ENCODE assay signal across 32 mouse cellular contexts in genomic region chr14:105057934-105058333, GRCm38 (mm10).
"Had no signal": no experiment of that assay in that cellular context is flagged by ENCODE, and none has a peak within 500 bp of the region (broad histone marks: within the 10 kb centered on the region; RNA-seq: fewer than 3 reads in every experiment).

No protein-coding gene starts in this region.

- H3K4me1 ChIP-seq: limb, embryonic 10.5 days; limb, embryonic 12.5 days; limb, embryonic 13.5 days; limb, embryonic 15.5 days; liver, embryonic 12.5 days; liver, embryonic 13.5 days; liver, embryonic 15.5 days; lung, embryonic 15.5 days; megakaryocyte, embryonic 14.5 days; midbrain, embryonic 10.5 days; midbrain, embryonic 12.5 days; midbrain, embryonic 13.5 days; midbrain, embryonic 15.5 days; neural tube, embryonic 12.5 days had no signal

- H3K9ac ChIP-seq: limb, embryonic 12.5 days; limb, embryonic 13.5 days; limb, embryonic 15.5 days; liver, embryonic 12.5 days; liver, embryonic 13.5 days; liver, embryonic 14.5 days; liver, embryonic 15.5 days; liver, postnatal 0 days; lung, embryonic 14.5 days; lung, embryonic 15.5 days; midbrain, embryonic 12.5 days; midbrain, embryonic 13.5 days; midbrain, embryonic 15.5 days; neural tube, embryonic 12.5 days had no signal

- ATAC-seq: liver, embryonic 12.5 days; liver, postnatal 0 days; lung, postnatal 0 days; midbrain, embryonic 13.5 days; midbrain, embryonic 15.5 days; midbrain, embryonic 16.5 days had no signal

- H3K27me3 ChIP-seq: limb, embryonic 12.5 days; limb, embryonic 13.5 days; limb, embryonic 15.5 days; liver, embryonic 12.5 days; liver, embryonic 13.5 days; liver, embryonic 15.5 days; lung, embryonic 15.5 days; megakaryocyte, embryonic 14.5 days; midbrain, embryonic 12.5 days; midbrain, embryonic 13.5 days; midbrain, embryonic 15.5 days; neural tube, embryonic 12.5 days had no signal

- H3K36me3 ChIP-seq: limb, embryonic 10.5 days; limb, embryonic 12.5 days; limb, embryonic 13.5 days; limb, embryonic 15.5 days; liver, embryonic 12.5 days; liver, embryonic 13.5 days; liver, embryonic 15.5 days; lung, embryonic 15.5 days; midbrain, embryonic 10.5 days; midbrain, embryonic 12.5 days; midbrain, embryonic 13.5 days; midbrain, embryonic 15.5 days; neural tube, embryonic 12.5 days had no signal

- DNase-seq: left cerebral cortex, postnatal 4 days; liver; liver, embryonic 13.5 days; liver, postnatal 0 days; lung, adult 18-20 months; lung, adult 2 months; lung, embryonic 14.5 days; lung, postnatal 10 days; lung, postnatal 14 days; lung, postnatal 36 days; lung, postnatal 4 days; midbrain, embryonic 14.5 days had no signal

- H3K27ac ChIP-seq: limb, embryonic 10.5 days; limb, embryonic 12.5 days; limb, embryonic 13.5 days; limb, embryonic 15.5 days; liver, embryonic 12.5 days; liver, embryonic 13.5 days; liver, embryonic 14.5 days; liver, embryonic 15.5 days; lung, embryonic 15.5 days; macrophage; midbrain, embryonic 10.5 days; midbrain, embryonic 12.5 days; midbrain, embryonic 13.5 days; midbrain, embryonic 15.5 days; neural tube, embryonic 12.5 days had no signal

- H3K4me2 ChIP-seq: limb, embryonic 12.5 days; limb, embryonic 13.5 days; limb, embryonic 15.5 days; liver, embryonic 11.5 days; liver, embryonic 12.5 days; liver, embryonic 13.5 days; liver, embryonic 15.5 days; lung, embryonic 14.5 days; lung, embryonic 15.5 days; midbrain, embryonic 11.5 days; midbrain, embryonic 12.5 days; midbrain, embryonic 13.5 days; midbrain, embryonic 15.5 days; neural tube, embryonic 12.5 days had no signal

- H3K4me3 ChIP-seq: limb, embryonic 10.5 days; limb, embryonic 12.5 days; limb, embryonic 13.5 days; limb, embryonic 15.5 days; liver, embryonic 12.5 days; liver, embryonic 13.5 days; liver, embryonic 15.5 days; lung, embryonic 15.5 days; megakaryocyte, embryonic 14.5 days; midbrain, embryonic 10.5 days; midbrain, embryonic 12.5 days; midbrain, embryonic 13.5 days; midbrain, embryonic 15.5 days; myocyte; neural tube, embryonic 12.5 days had no signal

- H3K9me3 ChIP-seq: limb, embryonic 10.5 days; limb, embryonic 12.5 days; limb, embryonic 13.5 days; limb, embryonic 15.5 days; liver, embryonic 12.5 days; liver, embryonic 13.5 days; liver, embryonic 15.5 days; lung, embryonic 15.5 days; midbrain, embryonic 10.5 days; midbrain, embryonic 12.5 days; midbrain, embryonic 13.5 days; midbrain, embryonic 15.5 days; neural tube, embryonic 12.5 days had no signal
